Mouse (Mus musculus): ENCODE measurements around the gene Asb1. TPM values are rescaled to one million over a fixed set of nuclear protein-coding genes. Genes with fewer than 3 reads are reported as not detected.

The Asb1 gene
- polyA plus RNA-seq, 1 experiment, result 14.9 TPM

DNA sequence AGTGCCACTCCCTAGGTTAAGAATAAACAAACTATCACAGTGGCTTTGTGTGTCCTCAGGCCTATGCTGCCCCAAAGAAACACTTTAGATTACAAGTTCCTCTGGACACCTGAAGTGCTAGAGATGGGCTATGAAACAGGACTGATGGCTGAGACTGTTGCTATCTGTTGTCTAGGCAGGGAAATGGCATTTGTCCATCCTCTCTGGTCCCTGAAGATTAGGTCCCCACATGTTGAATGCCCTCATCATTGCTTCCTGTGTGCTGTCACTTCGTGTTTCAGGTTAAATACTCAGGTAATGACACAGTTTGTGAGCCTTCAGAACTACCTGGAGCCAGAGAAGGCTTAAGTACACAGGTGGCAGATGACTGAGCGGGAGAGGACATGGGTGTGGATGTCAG lies 8.7 kb downstream of the Asb1 start:
- H3K36me3 ChIP-seq (ENCODE audit: control insufficient read depth, insufficient read depth), result peaks cover 11% of the 10 kb centered on the region
- H3K79me2 ChIP-seq (ENCODE audit: control insufficient read depth, insufficient read depth), result no peaks in the 10 kb centered on the region
- no peak for TF ChIP-seq USF1 (IDR thresholded peaks at IDR 0.05; ENCODE audit: low read depth)
- no peak for TF ChIP-seq MYOG (IDR thresholded peaks at IDR 0.05; ENCODE audit: control insufficient read depth in 1 of 3, insufficient read depth in 1 of 3, insufficient read length in 2 of 3, low read depth in 2 of 3)
- no peak for TF ChIP-seq TCF12 (IDR thresholded peaks at IDR 0.05; ENCODE audit: insufficient read depth, poor library complexity, severe bottlenecking)
- TF ChIP-seq REST (IDR thresholded peaks at IDR 0.05; ENCODE audit: insufficient read depth, insufficient read length), result no peak
- TF ChIP-seq E2F4 (IDR thresholded peaks at IDR 0.05; ENCODE audit: insufficient read depth), result no peak
- no peak for TF ChIP-seq TCF3 (IDR thresholded peaks at IDR 0.05; ENCODE audit: insufficient read length, low read depth)
- TF ChIP-seq SRF (IDR thresholded peaks at IDR 0.05; ENCODE audit: control insufficient read depth, insufficient read length, low read depth), result no peak
- no peak for TF ChIP-seq MAX (IDR thresholded peaks at IDR 0.05; ENCODE audit: low read depth)
- TF ChIP-seq POLR2AphosphoS2 (IDR thresholded peaks at IDR 0.05; ENCODE audit: insufficient read length, low read depth), result no peak
- TF ChIP-seq MYOD1 (IDR thresholded peaks at IDR 0.05; ENCODE audit: control insufficient read depth in 1 of 3, insufficient read length in 2 of 3, low read depth in 2 of 3), result no peak
- no peak for TF ChIP-seq CEBPB (IDR thresholded peaks at IDR 0.05; ENCODE audit: insufficient read depth, poor library complexity, severe bottlenecking)
- TF ChIP-seq POLR2A (IDR thresholded peaks at IDR 0.05; ENCODE audit: insufficient read length, low read depth), result no peak
- H3ac ChIP-seq (ENCODE audit: control insufficient read depth, insufficient read length), result no peak overlapping the region
- no peaks in the 10 kb centered on the region for H3K27me3 ChIP-seq (ENCODE audit: control insufficient read depth, insufficient read depth, insufficient read length)
- H3K4me3 ChIP-seq, result no peak overlapping the region
- no peak overlapping the region for H3K4me2 ChIP-seq (ENCODE audit: low read depth)

DNA sequence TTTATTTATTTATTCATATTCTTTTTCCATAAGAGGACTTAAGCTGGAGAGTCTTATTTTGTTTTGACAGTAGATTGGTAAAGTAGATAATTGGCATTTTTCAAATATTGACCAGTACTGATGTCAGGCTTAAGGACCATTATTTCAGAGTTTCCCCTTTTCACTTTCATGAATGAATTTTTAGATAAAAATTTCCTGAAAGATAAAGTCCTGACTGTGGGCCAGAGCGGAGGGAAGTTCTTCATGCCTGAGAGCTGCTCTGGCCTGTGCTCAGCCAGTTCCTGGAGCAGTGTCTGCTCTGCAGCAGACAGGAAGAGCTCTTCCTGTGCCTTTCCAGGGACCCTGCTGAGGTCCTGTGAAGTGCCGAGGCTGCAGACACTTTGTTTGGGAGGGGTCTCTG lies 16.8 kb downstream of the Asb1 start:
- no peaks in the 10 kb centered on the region for H3K79me2 ChIP-seq (ENCODE audit: control insufficient read depth, insufficient read depth)
- no peak overlapping the region for H3K4me3 ChIP-seq
- TF ChIP-seq REST (IDR thresholded peaks at IDR 0.05; ENCODE audit: insufficient read depth, insufficient read length) (no peak), MAX (IDR thresholded peaks at IDR 0.05; ENCODE audit: low read depth) (no peak), E2F4 (IDR thresholded peaks at IDR 0.05; ENCODE audit: insufficient read depth) (no peak), TCF3 (IDR thresholded peaks at IDR 0.05; ENCODE audit: insufficient read length, low read depth) (no peak), MYOG (IDR thresholded peaks at IDR 0.05; ENCODE audit: control insufficient read depth in 1 of 3, insufficient read depth in 1 of 3, insufficient read length in 2 of 3, low read depth in 2 of 3) (no peak), USF1 (IDR thresholded peaks at IDR 0.05; ENCODE audit: low read depth) (no peak), MYOD1 (IDR thresholded peaks at IDR 0.05; ENCODE audit: control insufficient read depth in 1 of 3, insufficient read length in 2 of 3, low read depth in 2 of 3) (no peak), SRF (IDR thresholded peaks at IDR 0.05; ENCODE audit: control insufficient read depth, insufficient read length, low read depth) (no peak), POLR2A (IDR thresholded peaks at IDR 0.05; ENCODE audit: insufficient read length, low read depth) (no peak), POLR2AphosphoS2 (IDR thresholded peaks at IDR 0.05; ENCODE audit: insufficient read length, low read depth) (no peak), TCF12 (IDR thresholded peaks at IDR 0.05; ENCODE audit: insufficient read depth, poor library complexity, severe bottlenecking) (no peak), CEBPB (IDR thresholded peaks at IDR 0.05; ENCODE audit: insufficient read depth, poor library complexity, severe bottlenecking) (no peak)
- no peaks in the 10 kb centered on the region for H3K27me3 ChIP-seq (ENCODE audit: control insufficient read depth, insufficient read depth, insufficient read length)
- no peak overlapping the region for H3ac ChIP-seq (ENCODE audit: control insufficient read depth, insufficient read length)
- no peak overlapping the region for H3K4me2 ChIP-seq (ENCODE audit: low read depth)
- peaks cover 14% of the 10 kb centered on the region for H3K36me3 ChIP-seq (ENCODE audit: control insufficient read depth, insufficient read depth)

DNA sequence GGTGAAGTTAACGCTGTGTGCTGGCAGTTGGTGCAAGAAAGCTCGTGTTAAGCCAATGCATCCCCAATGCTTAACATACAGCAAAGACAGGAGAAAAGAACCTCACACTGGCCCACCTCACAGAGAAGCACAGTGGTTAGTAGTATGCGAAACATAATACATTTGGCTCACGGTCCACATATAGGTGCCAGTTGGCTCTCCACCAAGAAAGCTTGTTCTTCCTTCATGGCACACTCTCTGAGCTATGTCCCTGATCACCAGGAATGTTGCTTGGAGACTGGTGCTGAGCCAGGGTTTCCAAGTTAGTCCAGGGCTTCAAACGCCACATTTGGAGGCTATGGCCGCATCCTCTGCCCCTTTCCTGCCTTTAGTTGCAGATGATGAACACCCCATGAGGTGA lies 20.9 kb downstream of the Asb1 start:
- Histone ChIP-seq H3ac (ENCODE audit: control insufficient read depth, insufficient read length) (no peak overlapping the region), H3K79me2 (ENCODE audit: control insufficient read depth, insufficient read depth) (no peaks in the 10 kb centered on the region), H3K36me3 (ENCODE audit: control insufficient read depth, insufficient read depth) (no peaks in the 10 kb centered on the region), H3K4me3 (no peak overlapping the region), H3K27me3 (ENCODE audit: control insufficient read depth, insufficient read depth, insufficient read length) (no peaks in the 10 kb centered on the region), H3K4me2 (ENCODE audit: low read depth) (no peak overlapping the region)
- TF ChIP-seq POLR2AphosphoS2 (IDR thresholded peaks at IDR 0.05; ENCODE audit: insufficient read length, low read depth) (no peak), SRF (IDR thresholded peaks at IDR 0.05; ENCODE audit: control insufficient read depth, insufficient read length, low read depth) (no peak), USF1 (IDR thresholded peaks at IDR 0.05; ENCODE audit: low read depth) (no peak), POLR2A (IDR thresholded peaks at IDR 0.05; ENCODE audit: insufficient read length, low read depth) (no peak), CEBPB (IDR thresholded peaks at IDR 0.05; ENCODE audit: insufficient read depth, poor library complexity, severe bottlenecking) (no peak), MYOG (IDR thresholded peaks at IDR 0.05; ENCODE audit: control insufficient read depth in 1 of 3, insufficient read depth in 1 of 3, insufficient read length in 2 of 3, low read depth in 2 of 3) (no peak), TCF3 (IDR thresholded peaks at IDR 0.05; ENCODE audit: insufficient read length, low read depth) (no peak), REST (IDR thresholded peaks at IDR 0.05; ENCODE audit: insufficient read depth, insufficient read length) (no peak), TCF12 (IDR thresholded peaks at IDR 0.05; ENCODE audit: insufficient read depth, poor library complexity, severe bottlenecking) (no peak), E2F4 (IDR thresholded peaks at IDR 0.05; ENCODE audit: insufficient read depth) (no peak), MAX (IDR thresholded peaks at IDR 0.05; ENCODE audit: low read depth) (no peak), MYOD1 (IDR thresholded peaks at IDR 0.05; ENCODE audit: control insufficient read depth in 1 of 3, insufficient read length in 2 of 3, low read depth in 2 of 3) (no peak)

DNA sequence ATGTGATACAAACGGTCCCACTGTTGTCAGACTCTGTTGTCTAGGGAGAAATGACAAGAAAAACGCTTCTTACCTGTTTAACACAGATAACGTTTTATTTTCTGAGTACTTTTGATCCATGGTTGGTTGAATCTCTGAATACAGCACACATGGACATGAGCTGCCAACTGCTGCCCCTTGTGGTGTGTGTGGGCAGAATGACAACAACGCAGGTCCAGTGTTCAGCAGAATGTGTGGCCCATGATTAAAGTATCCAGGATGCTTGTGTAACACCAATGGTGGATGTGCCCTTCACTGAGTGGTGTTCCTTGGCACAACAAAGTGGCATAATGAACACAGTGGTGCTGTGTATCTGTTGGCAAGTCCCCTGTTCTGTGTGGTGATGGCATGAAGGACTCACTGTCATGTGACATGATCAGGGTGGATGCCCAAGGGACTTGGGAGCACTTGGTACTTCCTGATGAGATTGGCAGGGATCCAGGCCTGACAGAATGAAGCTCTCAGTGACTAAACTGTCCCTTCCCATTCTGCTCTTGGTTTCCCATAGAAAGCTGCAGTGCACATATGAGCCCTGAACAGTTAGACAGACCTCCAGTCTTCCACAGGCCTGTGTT lies 22.7 kb downstream of the Asb1 start:
- no peaks in the 10 kb centered on the region for H3K27me3 ChIP-seq (ENCODE audit: control insufficient read depth, insufficient read depth, insufficient read length)
- H3ac ChIP-seq (ENCODE audit: control insufficient read depth, insufficient read length), result no peak overlapping the region
- TF ChIP-seq MYOG (IDR thresholded peaks at IDR 0.05; ENCODE audit: control insufficient read depth in 1 of 3, insufficient read depth in 1 of 3, insufficient read length in 2 of 3, low read depth in 2 of 3), result no peak
- no peak for TF ChIP-seq SRF (IDR thresholded peaks at IDR 0.05; ENCODE audit: control insufficient read depth, insufficient read length, low read depth)
- no peak for TF ChIP-seq POLR2A (IDR thresholded peaks at IDR 0.05; ENCODE audit: insufficient read length, low read depth)
- TF ChIP-seq TCF12 (IDR thresholded peaks at IDR 0.05; ENCODE audit: insufficient read depth, poor library complexity, severe bottlenecking), result no peak
- TF ChIP-seq MAX (IDR thresholded peaks at IDR 0.05; ENCODE audit: low read depth), result no peak
- no peak for TF ChIP-seq E2F4 (IDR thresholded peaks at IDR 0.05; ENCODE audit: insufficient read depth)
- no peak for TF ChIP-seq REST (IDR thresholded peaks at IDR 0.05; ENCODE audit: insufficient read depth, insufficient read length)
- TF ChIP-seq CEBPB (IDR thresholded peaks at IDR 0.05; ENCODE audit: insufficient read depth, poor library complexity, severe bottlenecking), result no peak
- TF ChIP-seq MYOD1 (IDR thresholded peaks at IDR 0.05; ENCODE audit: control insufficient read depth in 1 of 3, insufficient read length in 2 of 3, low read depth in 2 of 3), result no peak
- TF ChIP-seq POLR2AphosphoS2 (IDR thresholded peaks at IDR 0.05; ENCODE audit: insufficient read length, low read depth), result no peak

More for the DNA sequence above, 22.7 kb downstream of the Asb1 start:
- H3K36me3 ChIP-seq (ENCODE audit: control insufficient read depth, insufficient read depth), result no peaks in the 10 kb centered on the region
- H3K79me2 ChIP-seq (ENCODE audit: control insufficient read depth, insufficient read depth), result no peaks in the 10 kb centered on the region
- H3K4me2 ChIP-seq (ENCODE audit: low read depth), result no peak overlapping the region
- H3K4me3 ChIP-seq, result no peak overlapping the region

Measured in myocyte (in vitro differentiated cells).